Comparison of ENCODE assay signal across 8 mouse cellular contexts in genomic region chr4:40268835-40269234, GRCm38 (mm10). TPM values are rescaled to one million over a fixed set of nuclear protein-coding genes. Genes with fewer than 3 reads are reported as not detected.
A peak's percentile ranks its signal among the peaks of the same experiment; 100 is the strongest.
DNase-seq lines count a peak whose midpoint lies in the region; ATAC-seq and TF ChIP-seq lines count a peak whose summit lies in the region.

No protein-coding gene starts in this region.

- TF ChIP-seq EP300 in ES-Bruce4 (IDR thresholded peaks at IDR 0.05; ENCODE audit: insufficient read depth, low read depth, low read length): no peak

- TF ChIP-seq CTCF in ES-Bruce4 (IDR thresholded peaks at IDR 0.05; ENCODE audit: low read depth, low read length): no peak

- peaks cover 63% of the 10 kb centered on the region for H3K36me3 ChIP-seq in heart, embryonic 13.5 days
- peaks cover 21% of the 10 kb centered on the region for H3K36me3 ChIP-seq in ES-Bruce4 (ENCODE audit: control insufficient read depth, insufficient read depth, low read length, poor library complexity, severe bottlenecking)
- H3K36me3 ChIP-seq in limb, embryonic 10.5 days: peaks cover 60% of the 10 kb centered on the region

- peak overlapping the region; percentile 98 for H3K4me2 ChIP-seq in heart, embryonic 13.5 days

- intact Hi-C loops in heart, postnatal 36 days (cut with DNase I): loop anchor here (1.0 to 2.0 kb wide), 3 partner anchors 9 to 126 kb away; partner anchors contain the start of genes Aco1 and Ddx58

- no peak for ATAC-seq in heart, embryonic 13.5 days (ENCODE audit: extremely low read depth, insufficient number of reproducible peaks, low FRiP score, low TSS enrichment)
- ATAC-seq in erythroblast, adult 5-6 weeks (replicated peaks; ENCODE audit: low FRiP score, poor library complexity, severe bottlenecking): peak; percentile 37
- ATAC-seq in monocyte, adult 5-6 weeks (replicated peaks; ENCODE audit: insufficient number of reproducible peaks, low FRiP score, low TSS enrichment, poor library complexity, severe bottlenecking): peak; percentile 23; the same call in 1 of the 2 replicates

- WGBS in heart, embryonic 13.5 days: 1% methylated on average over 16 of the region's 16 CpGs
- under 1% methylated on average over 16 of the region's 16 CpGs for WGBS in limb, embryonic 10.5 days

- TF ChIP-seq POLR2A in ES-Bruce4 (IDR thresholded peaks at IDR 0.05; ENCODE audit: insufficient read depth, low read length): no peak

- H3K9ac ChIP-seq in heart, embryonic 13.5 days: peak overlapping the region; percentile 97
- H3K9ac ChIP-seq in ES-Bruce4 (ENCODE audit: low read depth, poor library complexity, severe bottlenecking): peak overlapping the region; percentile 98

- peaks cover 41% of the 10 kb centered on the region for H3K4me1 ChIP-seq in heart, embryonic 13.5 days
- no peaks in the 10 kb centered on the region for H3K4me1 ChIP-seq in ES-Bruce4 (ENCODE audit: control insufficient read depth, insufficient read depth, low read length)
- H3K4me1 ChIP-seq in limb, embryonic 10.5 days: peaks cover 19% of the 10 kb centered on the region

- no peak for DNase-seq in heart, postnatal 36 days
- DNase-seq in limb, embryonic 10.5 days (ENCODE audit: low spot score): no peak
- DNase-seq in cerebellum, postnatal 14 days: no peak
- no peak for DNase-seq in urinary bladder, postnatal 25 days (ENCODE audit: low spot score)

- peak overlapping the region; percentile 89 for H3K4me3 ChIP-seq in heart, embryonic 13.5 days
- peak overlapping the region; percentile 96 for H3K4me3 ChIP-seq in ES-Bruce4 (ENCODE audit: low read depth, low read length)
- H3K4me3 ChIP-seq in limb, embryonic 10.5 days: peak overlapping the region; percentile 88

- peak overlapping the region; percentile 99 for H3K27ac ChIP-seq in heart, embryonic 13.5 days (replicated peaks)
- H3K27ac ChIP-seq in ES-Bruce4 (ENCODE audit: insufficient read depth, low read length): peak overlapping the region; percentile 86
- peak overlapping the region; percentile 97 for H3K27ac ChIP-seq in limb, embryonic 10.5 days

- no peaks in the 10 kb centered on the region for H3K27me3 ChIP-seq in heart, embryonic 13.5 days (replicated peaks)
- H3K27me3 ChIP-seq in ES-Bruce4 (ENCODE audit: control insufficient read depth, insufficient read depth, low read length, poor library complexity, severe bottlenecking): no peaks in the 10 kb centered on the region
- H3K27me3 ChIP-seq in limb, embryonic 10.5 days (ENCODE audit: low read depth, poor library complexity, severe bottlenecking): no peaks in the 10 kb centered on the region

- H3K9me3 ChIP-seq in heart, embryonic 13.5 days: no peaks in the 10 kb centered on the region
- no peaks in the 10 kb centered on the region for H3K9me3 ChIP-seq in ES-Bruce4 (replicated peaks; ENCODE audit: control insufficient read depth, insufficient read depth, low read length, poor library complexity, severe bottlenecking)
- H3K9me3 ChIP-seq in limb, embryonic 10.5 days (replicated peaks): no peaks in the 10 kb centered on the region

RNA-seq across cellular contexts. Expression of gene Smim27, which starts 0.5 kb away (rescaled TPM):
- polyA plus RNA-seq in heart, embryonic 13.5 days (2015; fragmentation: Nextera tagmentation; extraction: Ambion mirVana): 28.9 and 38.1 TPM in 2 replicates
- total RNA-seq in heart, postnatal 36 days (2021): 10 to 100 TPM; 42.8 to 49.0 TPM
- polyA plus RNA-seq in ES-Bruce4 (2011; ENCODE audit: insufficient read depth, insufficient read length, low read depth, missing spikeins): 4.4 and 4.5 TPM in 2 replicates
- total RNA-seq in erythroblast, adult 5-6 weeks (2015; ENCODE audit: low replicate concordance): 2.5 TPM in 1 of 2 replicates, not detected in the other
- 4.2 and 4.4 TPM in 2 replicates for total RNA-seq in erythroblast, adult 5-6 weeks (2017; ENCODE audit: low replicate concordance)
- 15.6 and 21.5 TPM in 2 replicates for polyA plus RNA-seq in limb, embryonic 10.5 days (2016; fragmentation: Nextera tagmentation; extraction: Ambion mirVana)
- 6.8 to 13.1 TPM (median 8.2 TPM) in 3 replicates for total RNA-seq in monocyte, adult 5-6 weeks (2017)

RNA-seq across cellular contexts. Expression of gene Topors, which starts 0.8 kb away (rescaled TPM):
- 26.7 and 27.2 TPM in 2 replicates for polyA plus RNA-seq in heart, embryonic 13.5 days (2015; fragmentation: Nextera tagmentation; extraction: Ambion mirVana)
- total RNA-seq in heart, postnatal 36 days (2021): 10 to 100 TPM; 11.2 to 12.7 TPM
- 62.2 and 66.3 TPM in 2 replicates for polyA plus RNA-seq in ES-Bruce4 (2011; ENCODE audit: insufficient read depth, insufficient read length, low read depth, missing spikeins)
- total RNA-seq in erythroblast, adult 5-6 weeks (2015; ENCODE audit: low replicate concordance): 10.0 and 12.3 TPM in 2 replicates
- total RNA-seq in erythroblast, adult 5-6 weeks (2017; ENCODE audit: low replicate concordance): 11.0 and 14.8 TPM in 2 replicates
- polyA plus RNA-seq in limb, embryonic 10.5 days (2016; fragmentation: Nextera tagmentation; extraction: Ambion mirVana): 46.7 and 54.3 TPM in 2 replicates
- 78.8 to 88.0 TPM (median 79.8 TPM) in 3 replicates for total RNA-seq in monocyte, adult 5-6 weeks (2017)

RNA-seq across cellular contexts. Expression of gene Ndufb6, which starts 10.4 kb away (rescaled TPM):
- 469 and 539 TPM in 2 replicates for polyA plus RNA-seq in heart, embryonic 13.5 days (2015; fragmentation: Nextera tagmentation; extraction: Ambion mirVana)
- total RNA-seq in heart, postnatal 36 days (2021): 100 to 1,000 TPM; 484 to 546 TPM
- 151 and 188 TPM in 2 replicates for polyA plus RNA-seq in ES-Bruce4 (2011; ENCODE audit: insufficient read depth, insufficient read length, low read depth, missing spikeins)
- total RNA-seq in erythroblast, adult 5-6 weeks (2015; ENCODE audit: low replicate concordance): 24.5 and 32.1 TPM in 2 replicates
- total RNA-seq in erythroblast, adult 5-6 weeks (2017; ENCODE audit: low replicate concordance): 5.6 and 31.8 TPM in 2 replicates
- 321 and 322 TPM in 2 replicates for polyA plus RNA-seq in limb, embryonic 10.5 days (2016; fragmentation: Nextera tagmentation; extraction: Ambion mirVana)
- 19.6 to 49.3 TPM (median 45.1 TPM) in 3 replicates for total RNA-seq in monocyte, adult 5-6 weeks (2017)

RNA-seq across cellular contexts. Expression of gene Ddx58, which starts 29.2 kb away (rescaled TPM):
- polyA plus RNA-seq in heart, embryonic 13.5 days (2015; fragmentation: Nextera tagmentation; extraction: Ambion mirVana): 7.5 and 8.2 TPM in 2 replicates
- 10 to 100 TPM in 1 of 2 experiments, 1 to 10 TPM in 1; 8.0 to 10.3 TPM for total RNA-seq in heart, postnatal 36 days (2021)
- 43.6 and 45.1 TPM in 2 replicates for polyA plus RNA-seq in ES-Bruce4 (2011; ENCODE audit: insufficient read depth, insufficient read length, low read depth, missing spikeins)
- total RNA-seq in erythroblast, adult 5-6 weeks (2015; ENCODE audit: low replicate concordance): 13.8 and 18.6 TPM in 2 replicates
- total RNA-seq in erythroblast, adult 5-6 weeks (2017; ENCODE audit: low replicate concordance): 7.4 and 10.6 TPM in 2 replicates
- 2.0 and 3.7 TPM in 2 replicates for polyA plus RNA-seq in limb, embryonic 10.5 days (2016; fragmentation: Nextera tagmentation; extraction: Ambion mirVana)
- 40.6 to 102 TPM (median 50.8 TPM) in 3 replicates for total RNA-seq in monocyte, adult 5-6 weeks (2017)
